In genomic region chr6:70812526-70812895, GRCm38 (mm10) we compare ENCODE assay signal across 9 mouse cellular contexts. TPM values are rescaled to one million over a fixed set of nuclear protein-coding genes. Genes with fewer than 3 reads are reported as not detected.
A peak's percentile ranks its signal among the peaks of the same experiment; 100 is the strongest.
DNase-seq lines count a peak whose midpoint lies in the region; ATAC-seq and TF ChIP-seq lines count a peak whose summit lies in the region.
"Had no signal": no experiment of that assay in that cellular context is flagged by ENCODE, and none has a peak within 500 bp of the region (broad histone marks: within the 10 kb centered on the region; RNA-seq: fewer than 3 reads in every experiment).

No protein-coding gene starts in this region.

- peak overlapping the region; percentile 37 to 71 for H3K27ac ChIP-seq in heart, embryonic 14.5 days (replicated peaks in 1 of 2; ENCODE audit: control insufficient read depth in 1 of 2, insufficient read depth in 1 of 2, low read depth in 2 of 2, low read length in 2 of 2)
- peak overlapping the region; percentile 43; the same call in 1 of the 2 replicates for H3K27ac ChIP-seq in testis, adult 2 months (ENCODE audit: control insufficient read depth, insufficient read depth, low read depth, low read length)
- H3K27ac ChIP-seq in stomach, embryonic 16.5 days (ENCODE audit: low read length), result peak overlapping the region; percentile 60
- H3K27ac ChIP-seq: forebrain, embryonic 12.5 days had no signal

- no peak overlapping the region for H3K4me3 ChIP-seq in heart, embryonic 14.5 days (ENCODE audit: control insufficient read depth in 1 of 2, insufficient read depth in 1 of 2, low read depth in 1 of 2, low read length in 2 of 2)
- H3K4me3 ChIP-seq in testis, adult 2 months (ENCODE audit: control insufficient read depth, low read depth, low read length), result no peak overlapping the region
- H3K4me3 ChIP-seq in stomach, embryonic 16.5 days (replicated peaks; ENCODE audit: low read length), result no peak overlapping the region
- H3K4me3 ChIP-seq: forebrain, embryonic 12.5 days had no signal

- H3K4me1 ChIP-seq in heart, embryonic 14.5 days (ENCODE audit: control insufficient read depth in 2 of 2, insufficient read depth in 2 of 2, low read length in 2 of 2), result peaks cover 7 to 10% of the 10 kb centered on the region in 2 experiments; a peak in 2 of 4 replicates
- peaks cover 5% of the 10 kb centered on the region; the same call in 1 of the 2 replicates for H3K4me1 ChIP-seq in testis, adult 2 months (ENCODE audit: control insufficient read depth, insufficient read depth, low read length)
- H3K4me1 ChIP-seq in stomach, embryonic 16.5 days (ENCODE audit: control insufficient read depth, insufficient read depth, low read length), result peaks cover 8% of the 10 kb centered on the region
- H3K4me1 ChIP-seq: forebrain, embryonic 12.5 days had no signal

- no peaks in the 10 kb centered on the region for H3K27me3 ChIP-seq in heart, embryonic 14.5 days (ENCODE audit: control insufficient read depth, insufficient read depth, low read length)
- no peaks in the 10 kb centered on the region for H3K27me3 ChIP-seq in testis, adult 2 months (ENCODE audit: control insufficient read depth, insufficient read depth, low read length)
- H3K27me3 ChIP-seq in stomach, embryonic 16.5 days (ENCODE audit: control insufficient read depth, insufficient read depth, low read length), result no peaks in the 10 kb centered on the region
- H3K27me3 ChIP-seq: forebrain, embryonic 12.5 days had no signal

- DNase-seq in heart, adult 9 months (ENCODE audit: low spot score in 2 of 2), result no peak
- no peak for DNase-seq in testis, postnatal 10 days (ENCODE audit: low spot score)
- peak; percentile 74 to 90 for DNase-seq in kidney, adult 8-10 months
- no peak for DNase-seq in layer of hippocampus, postnatal 25 days (ENCODE audit: extremely low spot score in 1 of 2, low spot score in 1 of 2)
- no peak for DNase-seq in layer of hippocampus, adult 11-12 months (ENCODE audit: low spot score)

- no peak for TF ChIP-seq CTCF in testis, adult 2 months (IDR thresholded peaks at IDR 0.05; ENCODE audit: control insufficient read depth, insufficient read depth, insufficient replicate concordance, low read depth, low read length)

- no peak for TF ChIP-seq POLR2A in testis, adult 2 months (IDR thresholded peaks at IDR 0.05; ENCODE audit: control insufficient read depth, low read depth, low read length)

- H3K4me2 ChIP-seq in heart, embryonic 14.5 days (ENCODE audit: low read length), result no peak overlapping the region
- no peak overlapping the region for H3K4me2 ChIP-seq in stomach, embryonic 16.5 days (ENCODE audit: low read depth, low read length)
- H3K4me2 ChIP-seq: forebrain, embryonic 12.5 days had no signal

- 19% methylated on average over 4 of the region's 4 CpGs for WGBS in heart, embryonic 14.5 days
- WGBS in stomach, embryonic 16.5 days, result 24% methylated on average over 4 of the region's 4 CpGs

- 0 out of 2 replicates have a peak, but pooled peaks have one; percentile 61 for ATAC-seq in heart, embryonic 14.5 days (ENCODE audit: insufficient number of reproducible peaks, insufficient read depth, low FRiP score, low read depth)
- no peak for ATAC-seq in stomach, embryonic 16.5 days (ENCODE audit: insufficient read depth, low FRiP score)

- H3K36me3 ChIP-seq in heart, embryonic 14.5 days (ENCODE audit: control insufficient read depth, insufficient read depth, low read length), result no peaks in the 10 kb centered on the region
- no peaks in the 10 kb centered on the region for H3K36me3 ChIP-seq in testis, adult 2 months (ENCODE audit: control insufficient read depth, insufficient read depth, low read length)
- no peaks in the 10 kb centered on the region for H3K36me3 ChIP-seq in stomach, embryonic 16.5 days (ENCODE audit: control insufficient read depth, insufficient read depth, low read length)
- H3K36me3 ChIP-seq: forebrain, embryonic 12.5 days had no signal

- H3K9ac ChIP-seq in heart, embryonic 14.5 days (ENCODE audit: low read length), result 0 out of 2 replicates have a peak overlapping the region, but pooled peaks have one; percentile 18
- peak overlapping the region; percentile 44; the same call in 1 of the 2 replicates for H3K9ac ChIP-seq in stomach, embryonic 16.5 days (ENCODE audit: low read length)
- H3K9ac ChIP-seq: forebrain, embryonic 12.5 days had no signal

- no peaks in the 10 kb centered on the region for H3K9me3 ChIP-seq in heart, embryonic 14.5 days (ENCODE audit: control insufficient read depth, low read length)
- no peaks in the 10 kb centered on the region for H3K9me3 ChIP-seq in stomach, embryonic 16.5 days (replicated peaks; ENCODE audit: control insufficient read depth, low read length)
- H3K9me3 ChIP-seq: forebrain, embryonic 12.5 days had no signal

RNA-seq across cellular contexts. Expression of gene Rpia, which starts 20.5 kb away (rescaled TPM):
- polyA plus RNA-seq in heart, embryonic 14.5 days (2014; fragmentation: Nextera tagmentation; extraction: Ambion mirVana), result 1.4 and 1.5 TPM in 2 replicates
- 9.0 and 10.0 TPM in 2 replicates for polyA plus RNA-seq in testis, adult 2 months (2012; rRNA removed)
- 2.8 and 3.5 TPM in 2 replicates for polyA plus RNA-seq in stomach, embryonic 16.5 days (2015; fragmentation: Nextera tagmentation; extraction: Ambion mirVana)
- 10 to 100 TPM in 1 of 2 experiments, 1 to 10 TPM in 1; 9.9 to 11.6 TPM for total RNA-seq in layer of hippocampus, postnatal 25 days (2021)

RNA-seq across cellular contexts. Expression of gene Eif2ak3, which starts 31.8 kb away (rescaled TPM):
- 5.0 and 5.3 TPM in 2 replicates for polyA plus RNA-seq in heart, embryonic 14.5 days (2014; fragmentation: Nextera tagmentation; extraction: Ambion mirVana)
- polyA plus RNA-seq in testis, adult 2 months (2012; rRNA removed), result 1.8 and 2.1 TPM in 2 replicates
- polyA plus RNA-seq in stomach, embryonic 16.5 days (2015; fragmentation: Nextera tagmentation; extraction: Ambion mirVana), result 10.9 and 11.1 TPM in 2 replicates
- total RNA-seq in layer of hippocampus, postnatal 25 days (2021), result 10 to 100 TPM; 21.6 to 22.3 TPM

Comparison
In these comparisons a context has a peak if more than half of its experiments do, and no peak if none do; other contexts are left out.
1. DNase-seq: peak in kidney, adult 8-10 months (2 of 2); none in heart, adult 9 months (0 of 2), testis, postnatal 10 days (single experiment), layer of hippocampus, postnatal 25 days (0 of 2) and layer of hippocampus, adult 11-12 months (single experiment).
2. Peak in every context shown above with its lines, with median percentiles within 50 percentile points of each other: H3K27ac ChIP-seq.